Mouse (Mus musculus) cerebellum, adult 11-12 months (tissue): ENCODE data around the gene Kank2.
A peak's percentile ranks its signal among the peaks of the same experiment; 100 is the strongest.

ENCODE experiments used
- DNase-seq: peaks from one replicate; pipeline ENCODE4 v3.0.0; 2022

Gene Kank2

GRCm38 (mm10) chr9:21748491-21748890 is 50.1 kb downstream of the Kank2 start:
- peak; percentile 76 for DNase-seq

- DNase-seq, result peak; percentile 99
Observed at GRCm38 (mm10) chr9:21748033-21748432, 50.5 kb downstream of the Kank2 start.

GRCm38 (mm10) chr9:21747238-21747774 is 51.2 kb downstream of the Kank2 start:
- peak; percentile 62 for DNase-seq

GRCm38 (mm10) chr9:21741514-21741913 is 57.0 kb downstream of the Kank2 start:
- DNase-seq, result no peak

- DNase-seq, result no peak
Observed at GRCm38 (mm10) chr9:21740427-21740826, 58.1 kb downstream of the Kank2 start.

GRCm38 (mm10) chr9:21738776-21739175 is 59.8 kb downstream of the Kank2 start:
- no peak for DNase-seq

GRCm38 (mm10) chr9:21737188-21737587 is 61.4 kb downstream of the Kank2 start:
- DNase-seq, result no peak

- no peak for DNase-seq
Observed at GRCm38 (mm10) chr9:21736580-21736979, 62.0 kb downstream of the Kank2 start.

- no peak for DNase-seq
Observed at GRCm38 (mm10) chr9:21735126-21735525, 63.4 kb downstream of the Kank2 start.

- no peak for DNase-seq
Observed at GRCm38 (mm10) chr9:21733989-21734388, 64.6 kb downstream of the Kank2 start.

- no peak for DNase-seq
Observed at GRCm38 (mm10) chr9:21733446-21733845, 65.1 kb downstream of the Kank2 start.

- DNase-seq, result no peak
Observed at GRCm38 (mm10) chr9:21732288-21732687, 66.3 kb downstream of the Kank2 start.

- no peak for DNase-seq
Observed at GRCm38 (mm10) chr9:21729264-21729663, 69.3 kb downstream of the Kank2 start.

- DNase-seq, result no peak
Observed at GRCm38 (mm10) chr9:21728261-21728832, 70.2 kb downstream of the Kank2 start.

- no peak for DNase-seq
Observed at GRCm38 (mm10) chr9:21726218-21726975, 72.1 kb downstream of the Kank2 start.

- DNase-seq, result no peak
Observed at GRCm38 (mm10) chr9:21725224-21726121, 73.1 kb downstream of the Kank2 start.

- DNase-seq, result peak; percentile 94
Observed at GRCm38 (mm10) chr9:21724147-21724536, 74.4 kb downstream of the Kank2 start.

- peak; percentile 83 for DNase-seq
Observed at GRCm38 (mm10) chr9:21723377-21724146, 75.0 kb downstream of the Kank2 start, which contains the start of gene Ldlr. Ldlr (plus strand) TSS chr9:21723483.

- DNase-seq, result no peak
Observed at GRCm38 (mm10) chr9:21721036-21721435, 77.5 kb downstream of the Kank2 start.

- no peak for DNase-seq
Observed at GRCm38 (mm10) chr9:21717015-21717414, 81.5 kb downstream of the Kank2 start.
